Mouse (Mus musculus): Measurements from ENCODE around the gene Adamts15.

- no peak for TF ChIP-seq POLR2A (IDR thresholded peaks at IDR 0.05; ENCODE audit: extremely low read depth, insufficient read depth, low read length)
- TF ChIP-seq CTCF (IDR thresholded peaks at IDR 0.05; ENCODE audit: low read depth, low read length), result no peak
Measured at GRCm38 (mm10) chr9:30902152-30902551, 20.1 kb downstream of the Adamts15 start.
